Mouse (Mus musculus) lung, postnatal 0 days (tissue): ENCODE data around the gene Ephx1.

Source experiments
- CTCF ChIP-seq: IDR thresholded peaks from 2 replicates; pipeline ENCODE4 v1.5.1; 2016; ENCODE audit warnings: antibody characterized with exemption, mild to moderate bottlenecking
- EP300 ChIP-seq: IDR thresholded peaks from 2 replicates; pipeline ENCODE4 v1.6.1; 2016; ENCODE audit warnings: antibody characterized with exemption, mild to moderate bottlenecking, control low read depth

DNA sequence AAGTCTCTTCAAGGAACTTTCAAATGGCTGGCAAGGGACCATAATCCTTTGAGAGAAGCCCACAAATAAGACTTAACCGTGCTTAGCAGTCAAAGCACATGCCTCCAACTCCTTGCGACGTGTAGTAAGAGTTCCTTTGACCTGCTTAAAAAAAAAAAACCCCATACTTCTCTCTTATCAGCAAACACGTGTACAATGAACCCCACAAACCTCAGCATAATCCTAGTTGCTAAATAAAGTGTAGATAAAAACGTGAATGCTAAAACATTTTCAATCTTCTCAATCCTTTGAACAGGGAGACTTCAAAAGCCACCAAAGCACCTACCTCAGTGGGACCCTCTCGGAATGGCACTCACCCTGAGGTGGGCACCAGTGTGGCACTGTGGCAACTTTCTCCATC, 7.3 kb downstream of the Ephx1 start:
- TF ChIP-seq CTCF (no peak), EP300 (no peak)
